Mouse (Mus musculus): ENCODE results near the gene Spocd1.

Gene Spocd1

DNA sequence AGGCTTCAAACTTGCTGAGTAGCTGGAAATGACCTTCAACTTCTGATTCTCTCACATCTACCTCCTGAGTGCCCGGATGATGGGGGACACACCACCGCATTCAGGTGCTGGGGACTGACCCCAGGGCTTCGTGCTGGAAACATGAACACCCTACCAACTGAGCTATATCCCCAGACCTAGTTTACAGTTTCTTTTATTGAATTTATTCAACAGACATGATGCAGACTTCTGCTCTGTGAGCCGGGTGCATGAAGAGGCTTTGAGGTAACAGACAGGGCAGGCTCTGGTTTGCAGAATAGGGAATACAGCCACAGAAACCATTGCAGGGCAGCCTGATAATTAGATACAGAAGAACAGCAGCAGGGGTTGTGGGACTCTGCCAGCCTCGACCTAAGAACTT lies 10.6 kb upstream of the Spocd1 start:
- in situ Hi-C loops (cut with MseI, MboI): no loop called here

DNA sequence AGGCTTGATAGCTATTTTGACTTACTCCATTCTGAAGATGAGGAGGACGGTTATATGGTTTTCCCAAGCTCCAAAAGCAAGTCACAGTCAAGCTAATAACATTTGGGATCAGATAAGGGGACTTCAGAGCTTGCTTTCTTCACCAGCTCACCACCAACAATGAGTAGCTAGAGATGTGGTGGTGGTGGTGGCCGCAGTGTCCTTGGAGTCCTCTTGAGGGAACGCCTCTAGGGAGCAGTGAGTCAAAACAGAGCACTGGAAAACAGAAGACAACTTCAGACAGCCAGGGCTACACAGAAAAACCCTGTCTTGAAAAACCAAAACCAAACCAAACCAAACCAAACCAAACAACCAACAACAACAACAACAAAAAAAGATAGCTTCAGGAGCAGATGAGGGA lies 10.1 kb upstream of the Spocd1 start:
- in situ Hi-C loops (cut with MseI, MboI): no loop called here

DNA sequence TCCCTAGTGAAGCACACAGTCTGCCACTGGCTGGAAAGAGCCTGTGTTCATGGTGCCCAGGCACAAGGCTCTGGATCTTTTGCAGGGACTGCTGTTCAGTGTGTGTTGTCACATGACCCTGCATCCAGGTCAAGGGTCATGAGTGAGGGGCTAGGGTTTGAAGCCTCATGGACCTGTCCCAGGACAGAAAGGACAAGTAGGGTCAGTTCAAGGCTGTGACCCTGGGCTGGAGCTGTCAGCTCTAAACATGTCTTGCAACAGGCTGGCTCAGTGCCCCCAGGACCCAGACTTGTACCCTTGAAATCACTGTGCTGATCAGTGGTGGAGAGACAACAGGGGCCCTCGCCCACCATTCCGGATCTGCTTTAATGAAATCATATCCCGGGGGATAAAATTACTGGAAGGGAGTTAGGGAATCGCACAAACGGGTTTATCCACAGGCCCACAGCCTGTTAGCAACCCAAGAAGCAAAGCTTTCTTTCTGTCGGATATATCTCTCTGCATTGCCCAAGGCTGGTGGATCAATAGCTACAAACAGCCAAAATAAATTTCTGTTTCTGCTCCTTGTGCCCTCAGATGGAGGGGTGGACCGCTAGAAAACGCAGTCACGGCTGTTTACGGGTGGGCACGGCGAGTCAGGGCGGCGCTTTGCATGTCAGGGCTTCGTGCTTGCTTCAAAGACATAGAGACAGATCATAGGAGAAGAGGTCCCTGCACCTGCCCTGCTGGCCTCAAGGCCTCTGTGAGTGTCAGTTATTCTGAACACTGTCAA lies 8.3 kb upstream of the Spocd1 start:
- in situ Hi-C loops (cut with MseI, MboI): loop anchor here in 1 of 2 experiments (10.0 kb wide), 1 partner anchor 56 kb away; no protein-coding TSS in a partner anchor

DNA sequence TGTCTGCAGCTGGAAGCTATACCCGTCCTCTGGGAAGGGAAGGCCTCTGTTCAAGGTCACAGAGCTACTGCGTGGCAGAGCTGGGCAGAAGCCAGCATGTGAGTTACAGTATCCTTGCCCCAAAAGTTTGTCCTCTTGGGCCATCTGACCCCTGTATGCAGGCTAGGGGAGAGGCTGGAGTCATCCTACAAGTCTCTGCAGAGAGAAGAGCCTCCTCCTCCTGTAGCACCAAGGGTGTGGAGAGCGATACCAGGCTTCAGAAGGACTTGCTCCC lies 7.8 kb upstream of the Spocd1 start:
- in situ Hi-C loops (cut with MseI, MboI): loop anchor here in 1 of 2 experiments (10.0 kb wide), 1 partner anchor 56 kb away; no protein-coding TSS in a partner anchor

GRCm38 (mm10) chr4:129924143-129924542 lies 4.9 kb upstream of the Spocd1 start:
- in situ Hi-C loops (cut with MseI, MboI): loop anchor here in 1 of 2 experiments (10.0 kb wide), 1 partner anchor 59 kb away; no protein-coding TSS in a partner anchor

- in situ Hi-C loops (cut with MseI, MboI): loop anchor here (5.0 to 10.0 kb wide), 4 partner anchors 60 to 142 kb away; no protein-coding TSS in a partner anchor
Measured at GRCm38 (mm10) chr4:129924694-129925093, 4.4 kb upstream of the Spocd1 start.

DNA sequence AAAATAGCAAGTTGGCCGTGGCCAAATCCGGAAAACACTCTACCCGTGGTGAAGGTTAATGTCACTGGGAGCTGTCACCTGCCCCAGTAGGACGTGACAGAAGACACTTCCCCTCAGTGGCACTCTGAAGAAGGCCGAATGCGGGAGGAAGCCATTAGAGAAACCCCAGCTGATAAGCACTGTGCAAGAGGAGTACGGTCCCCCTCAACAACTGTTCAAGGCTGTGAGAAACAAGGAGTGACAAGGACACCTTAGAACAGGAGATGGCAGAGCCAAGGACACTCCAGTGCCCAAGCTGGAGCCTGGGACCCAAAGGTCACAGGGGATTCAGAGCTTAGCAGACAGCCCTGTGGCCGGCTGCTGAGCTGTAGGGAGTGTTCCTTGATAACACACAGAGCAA lies 2.5 kb upstream of the Spocd1 start:
- in situ Hi-C loops (cut with MseI, MboI): loop anchor here (5.0 to 10.0 kb wide), 4 partner anchors 62 to 144 kb away; no protein-coding TSS in a partner anchor

- in situ Hi-C loops (cut with MseI, MboI): loop anchor here (5.0 to 10.0 kb wide), 4 partner anchors 62 to 145 kb away; no protein-coding TSS in a partner anchor
Measured at GRCm38 (mm10) chr4:129927091-129927490, 2.0 kb upstream of the Spocd1 start.

GRCm38 (mm10) chr4:129928124-129928751 lies 811 bp upstream of the Spocd1 start:
- in situ Hi-C loops (cut with MseI, MboI): loop anchor here (5.0 to 10.0 kb wide), 4 partner anchors 63 to 146 kb away; no protein-coding TSS in a partner anchor

DNA sequence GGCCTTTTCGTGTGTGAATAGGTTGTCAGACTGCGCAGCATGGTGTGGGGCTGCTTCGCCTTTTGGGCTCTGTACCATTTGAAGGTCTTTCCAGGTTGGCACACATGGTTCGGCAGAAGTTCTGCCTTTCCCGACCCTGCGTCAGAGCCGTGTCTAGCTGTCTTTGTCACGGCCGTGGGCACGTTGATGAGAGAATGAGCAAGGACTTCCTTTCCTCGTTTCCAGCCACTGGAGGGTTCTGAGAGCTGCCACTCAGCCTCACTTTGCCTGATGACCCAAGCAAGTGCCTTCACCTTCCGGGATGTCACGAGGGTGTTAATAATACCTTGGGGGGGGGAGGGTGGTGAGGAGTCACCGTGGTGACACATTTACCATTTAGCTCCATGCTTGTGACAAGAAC lies 4.6 kb downstream of the Spocd1 start:
- in situ Hi-C loops (cut with MseI, MboI): no loop called here

DNA sequence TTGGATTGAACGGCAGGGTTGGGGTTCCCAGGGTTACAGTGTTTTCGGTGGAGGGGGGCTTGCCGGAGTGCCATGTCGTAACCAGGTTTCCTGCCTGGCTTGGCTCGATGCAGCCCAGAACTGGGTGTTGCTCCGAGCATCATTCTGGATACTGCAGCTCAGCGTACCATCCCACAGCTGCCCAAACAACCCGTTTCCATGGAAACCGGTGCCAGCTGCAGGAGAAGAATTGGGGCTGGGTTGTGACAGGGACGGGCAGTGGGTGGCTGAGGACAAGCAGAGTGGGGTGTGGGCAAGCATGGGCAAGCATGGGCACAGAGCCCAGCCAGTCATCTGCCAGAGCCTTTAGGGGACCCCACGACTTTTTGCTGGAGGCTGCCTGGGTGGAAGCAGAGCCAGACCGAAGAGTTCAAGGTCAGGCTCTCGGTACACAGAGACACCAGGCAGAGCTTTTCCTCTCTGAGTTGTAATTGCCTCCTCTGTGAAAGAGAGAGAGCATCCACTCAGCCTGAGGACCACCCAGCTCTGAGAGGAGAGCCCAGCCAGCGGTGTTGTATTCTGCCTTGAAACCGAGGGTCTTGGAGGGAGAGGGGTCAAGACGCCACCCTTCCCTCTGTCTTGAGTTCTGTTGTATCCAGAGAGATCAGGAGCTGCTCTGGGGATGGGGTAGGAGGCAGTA lies 5.3 kb downstream of the Spocd1 start:
- in situ Hi-C loops (cut with MseI, MboI): no loop called here

DNA sequence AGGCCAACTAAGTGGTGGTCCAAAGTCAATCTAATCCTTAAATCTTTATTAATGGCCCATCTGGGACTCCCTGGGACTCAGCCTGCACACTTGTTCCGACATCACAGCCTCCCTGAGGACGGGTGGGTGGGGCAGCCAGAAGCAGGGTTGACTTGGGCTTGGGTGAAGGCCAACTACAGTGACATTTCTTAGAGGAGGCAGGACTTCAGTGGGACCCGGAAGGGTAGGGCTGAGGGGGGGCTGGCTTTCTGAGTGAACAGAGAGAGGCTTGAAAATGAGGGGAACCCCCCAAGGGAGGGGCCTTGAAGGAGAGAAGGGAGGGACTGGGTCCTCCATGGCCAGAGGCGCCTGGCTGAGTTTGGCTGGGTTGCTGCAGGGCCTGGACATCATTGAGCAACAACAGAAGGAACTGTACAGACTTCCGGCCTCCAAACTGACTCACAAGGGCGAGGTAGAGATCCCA lies 22.3 kb downstream of the Spocd1 start:
- in situ Hi-C loops (cut with MseI, MboI): no loop called here

DNA sequence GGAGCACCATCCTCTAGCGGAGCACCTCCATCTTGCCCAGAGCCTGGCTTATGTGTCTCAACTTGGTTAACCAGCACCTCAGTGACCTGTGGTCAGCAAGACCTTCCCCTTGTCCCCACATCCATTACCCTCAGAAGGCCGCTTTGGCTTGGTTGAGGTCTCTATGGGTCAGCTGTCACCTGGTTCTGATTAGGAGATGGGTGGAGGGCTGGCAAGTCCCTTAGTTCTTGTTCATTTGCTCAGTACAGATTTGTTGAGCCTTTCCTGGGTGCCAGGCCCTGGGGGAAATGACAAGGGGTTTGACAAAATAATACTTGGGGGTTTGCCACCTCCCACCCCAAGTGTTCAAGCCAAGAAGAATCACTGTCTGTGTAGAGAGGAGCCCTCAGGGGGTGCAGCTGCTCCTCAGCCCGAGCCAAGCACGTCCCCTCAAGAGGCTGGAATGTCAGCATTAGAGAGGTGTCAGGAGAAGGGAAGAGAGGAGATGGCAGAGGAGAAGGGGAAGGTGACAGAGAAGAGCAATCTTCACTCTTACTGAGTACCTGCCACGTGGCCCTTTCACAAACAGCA lies 23.3 kb downstream of the Spocd1 start:
- in situ Hi-C loops (cut with MseI, MboI): no loop called here

GRCm38 (mm10) chr4:129954527-129954926 lies 25.5 kb downstream of the Spocd1 start:
- in situ Hi-C loops (cut with MseI, MboI): no loop called here

- in situ Hi-C loops (cut with MseI, MboI): loop anchor here in 1 of 2 experiments (10.0 kb wide), 1 partner anchor 124 kb away; no protein-coding TSS in a partner anchor
Measured at GRCm38 (mm10) chr4:129960180-129960944, 31.3 kb downstream of the Spocd1 start.

- in situ Hi-C loops (cut with MseI, MboI): loop anchor here in 1 of 2 experiments (10.0 kb wide), 1 partner anchor 120 kb away; no protein-coding TSS in a partner anchor
Measured at GRCm38 (mm10) chr4:129965294-129965693, 36.2 kb downstream of the Spocd1 start.

GRCm38 (mm10) chr4:129966201-129966600 lies 37.2 kb downstream of the Spocd1 start:
- in situ Hi-C loops (cut with MseI, MboI): loop anchor here in 1 of 2 experiments (10.0 kb wide), 1 partner anchor 119 kb away; no protein-coding TSS in a partner anchor

- in situ Hi-C loops (cut with MseI, MboI): loop anchor here in 1 of 2 experiments (10.0 kb wide), 1 partner anchor 117 kb away; no protein-coding TSS in a partner anchor
Measured at GRCm38 (mm10) chr4:129967024-129968014, 38.3 kb downstream of the Spocd1 start.

DNA sequence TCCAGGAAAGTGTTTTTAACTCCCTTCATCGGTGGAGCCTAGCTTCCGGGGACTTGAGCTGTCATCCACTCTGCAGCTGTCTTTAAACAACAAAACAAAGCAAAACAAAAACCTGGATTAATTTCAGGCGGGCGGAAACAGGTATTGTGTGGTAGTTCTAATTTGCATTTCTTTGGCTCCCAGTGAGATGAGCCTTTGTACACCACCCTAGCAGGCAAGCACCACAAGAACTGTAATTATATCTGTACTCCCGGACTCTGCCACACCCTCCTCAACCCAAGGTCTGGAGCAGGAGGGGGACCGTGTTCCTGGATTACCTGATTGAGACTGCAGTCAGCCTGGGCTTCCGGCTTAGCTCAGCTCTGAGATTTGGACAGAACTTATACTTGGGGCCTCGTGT lies 41.1 kb downstream of the Spocd1 start:
- in situ Hi-C loops (cut with MseI, MboI): no loop called here
